Mouse (Mus musculus) limb, embryonic 13.5 days (tissue): ENCODE measurements around the gene Ccz1. TPM values are rescaled to one million over a fixed set of nuclear protein-coding genes. Genes with fewer than 3 reads are reported as not detected.

Experiments
- ATAC-seq: fragments of 200-750 bp; cut with Nextera tagmentation; 2 replicates; pipeline ENCODE4 v1.8.0; 2017; ENCODE audit warnings: low read depth, moderate number of reproducible peaks, moderate TSS enrichment; ENCODE audit not compliant: low FRiP score
- H3K27ac ChIP-seq: fragments of 300-500 bp; sonication (generic); 2 replicates; pipeline ENCODE4 v1.5.1; 2015; ENCODE audit warnings: inconsistent platforms, mild to moderate bottlenecking, moderate library complexity
- H3K27me3 ChIP-seq: fragments of 300-500 bp; sonication (generic); 2 replicates; pipeline ENCODE4 v1.6.1; 2015; ENCODE audit warnings: mild to moderate bottlenecking, inconsistent platforms
- H3K36me3 ChIP-seq: fragments of 300-500 bp; sonication (generic); 2 replicates; pipeline ENCODE4 v1.6.1; 2015; ENCODE audit warnings: inconsistent platforms, mild to moderate bottlenecking, moderate library complexity
- H3K4me1 ChIP-seq: fragments of 300-500 bp; sonication (generic); 2 replicates; pipeline ENCODE4 v1.6.1; 2015; ENCODE audit warnings: inconsistent platforms
- H3K4me2 ChIP-seq: fragments of 300-500 bp; sonication (generic); replicated peaks from 2 replicates; pipeline ENCODE4 v1.6.1; 2015; ENCODE audit warnings: inconsistent platforms, mild to moderate bottlenecking, moderate library complexity
- H3K4me3 ChIP-seq: fragments of 300-500 bp; sonication (generic); 2 replicates; pipeline ENCODE4 v1.5.1; 2015; ENCODE audit warnings: moderate library complexity, mild to moderate bottlenecking, inconsistent platforms
- H3K9ac ChIP-seq: fragments of 300-500 bp; sonication (generic); 2 replicates; pipeline ENCODE4 v1.6.1; 2015; ENCODE audit warnings: mild to moderate bottlenecking, inconsistent platforms
- H3K9me3 ChIP-seq: fragments of 300-500 bp; sonication (generic); 2 replicates; pipeline ENCODE4 v1.6.1; 2016; ENCODE audit warnings: inconsistent platforms
- WGBS: fragments of 180-500 bp; shearing (Covaris S2); methylation state at CpG from one replicate; pipeline ENCODE4 v1.1.7; 2015; 5-methylcytosine and 5-hydroxymethylcytosine counted together
- polyA plus RNA-seq: library from polyadenylated mRNA; unstranded; fragments of >200 nt; fragmentation: Nextera tagmentation; extraction: Ambion mirVana; gene quantifications from 2 replicates; pipeline ENCODE4 v1.2.1, GENCODE M21; 2015

Ccz1 gene
- polyA plus RNA-seq, result 84.5 and 85.5 TPM in 2 replicates

GRCm38 (mm10) chr5:144014551-144015311 is at the start of gene Ccz1:
TSS of gene Ccz1 (minus strand) at chr5:144014877.
- Histone ChIP-seq H3K4me1 (peaks cover 4% of the 10 kb centered on the region; the same call in 1 of the 2 replicates), H3K9ac (peak within 1 kb of the TSS; percentile 92), H3K36me3 (peaks cover 27% of the 10 kb centered on the region), H3K27ac (peak within 1 kb of the TSS; percentile 85), H3K4me3 (peak within 1 kb of the TSS; percentile 94), H3K27me3 (no peaks in the 10 kb centered on the region), H3K9me3 (no peaks in the 10 kb centered on the region), H3K4me2 (peak within 1 kb of the TSS; percentile 61)
- WGBS, result 2% methylated on average over 47 of the region's 47 CpGs
- ATAC-seq, result peak; percentile 98

DNA sequence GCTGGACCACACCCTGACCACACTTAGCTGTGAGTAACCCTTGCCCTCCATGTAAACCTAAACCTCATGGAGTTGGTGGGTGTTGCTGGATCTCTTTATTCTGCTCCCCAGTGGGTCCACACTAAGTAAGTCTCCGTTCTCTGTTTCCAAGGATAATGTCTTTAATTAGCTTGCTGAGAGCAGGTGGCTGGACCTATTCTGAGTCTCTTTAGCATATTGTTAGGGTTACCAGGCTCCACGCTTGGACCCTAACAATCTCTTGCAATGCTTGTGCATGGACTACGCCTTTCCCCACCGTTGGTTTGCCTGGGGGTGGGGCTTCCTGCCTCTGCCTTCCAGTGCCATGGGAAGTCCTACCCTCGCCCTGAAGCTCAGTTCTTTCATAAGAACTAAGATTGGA is 49.4 kb upstream of the Ccz1 start:
- Histone ChIP-seq H3K27ac (no peak overlapping the region), H3K27me3 (no peaks in the 10 kb centered on the region), H3K4me3 (no peak overlapping the region), H3K4me2 (no peak overlapping the region), H3K36me3 (no peaks in the 10 kb centered on the region), H3K9me3 (0 out of 2 replicates have a peak, but pooled peaks cover 3% of the 10 kb centered on the region), H3K9ac (no peak overlapping the region), H3K4me1 (no peaks in the 10 kb centered on the region)
- WGBS, result 70% methylated on average over 5 of the region's 5 CpGs
- no peak for ATAC-seq

DNA sequence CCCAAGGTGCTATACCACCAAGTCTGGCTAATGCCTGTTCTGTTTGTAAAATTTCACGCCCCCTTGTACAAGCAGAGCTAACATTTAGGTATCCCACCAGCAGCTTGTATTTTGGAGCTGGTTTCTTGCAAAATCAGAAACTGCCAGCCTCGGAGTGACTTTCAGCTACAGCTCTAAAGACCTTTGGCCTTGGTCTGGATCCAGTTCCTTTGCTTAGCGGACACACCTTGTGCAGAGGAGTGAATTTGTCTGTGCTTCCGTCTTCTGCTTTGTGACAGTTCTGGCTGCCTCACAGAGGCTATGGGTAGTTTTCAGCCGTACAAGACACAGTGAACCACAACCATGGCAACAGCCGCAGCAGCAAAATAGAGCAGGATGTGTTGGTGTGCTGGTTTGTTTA is 39.7 kb upstream of the Ccz1 start:
- no peak for ATAC-seq

GRCm38 (mm10) chr5:144053450-144053849 is 38.8 kb upstream of the Ccz1 start:
- WGBS, result 44% methylated on average over 3 of the region's 3 CpGs

More for the DNA sequence above, 39.7 kb upstream of the Ccz1 start:
- Histone ChIP-seq H3K9me3 (no peaks in the 10 kb centered on the region), H3K4me3 (no peak overlapping the region), H3K27me3 (no peaks in the 10 kb centered on the region), H3K27ac (no peak overlapping the region), H3K4me1 (no peaks in the 10 kb centered on the region), H3K9ac (no peak overlapping the region), H3K4me2 (no peak overlapping the region), H3K36me3 (no peaks in the 10 kb centered on the region)
- 93% methylated on average over 6 of the region's 6 CpGs for WGBS

GRCm38 (mm10) chr5:144051268-144051667 is 36.6 kb upstream of the Ccz1 start:
- Histone ChIP-seq H3K27me3 (no peaks in the 10 kb centered on the region), H3K9ac (no peak overlapping the region), H3K36me3 (no peaks in the 10 kb centered on the region), H3K4me3 (no peak overlapping the region), H3K4me2 (no peak overlapping the region), H3K4me1 (peaks cover 4% of the 10 kb centered on the region; the same call in 1 of the 2 replicates), H3K9me3 (no peaks in the 10 kb centered on the region), H3K27ac (no peak overlapping the region)
- no peak for ATAC-seq

More at GRCm38 (mm10) chr5:144053450-144053849, 38.8 kb upstream of the Ccz1 start:
- H3K4me2 ChIP-seq, result no peak overlapping the region
- no peak overlapping the region for H3K4me3 ChIP-seq
- H3K9ac ChIP-seq, result no peak overlapping the region
- H3K27me3 ChIP-seq, result no peaks in the 10 kb centered on the region
- H3K27ac ChIP-seq, result no peak overlapping the region
- no peaks in the 10 kb centered on the region for H3K9me3 ChIP-seq
- ATAC-seq, result no peak
- H3K36me3 ChIP-seq, result no peaks in the 10 kb centered on the region
- H3K4me1 ChIP-seq, result no peaks in the 10 kb centered on the region

- ATAC-seq, result no peak
- Histone ChIP-seq H3K27me3 (no peaks in the 10 kb centered on the region), H3K36me3 (no peaks in the 10 kb centered on the region), H3K27ac (no peak overlapping the region), H3K4me1 (peaks cover 4% of the 10 kb centered on the region; the same call in 1 of the 2 replicates), H3K9ac (no peak overlapping the region), H3K4me3 (no peak overlapping the region), H3K9me3 (no peaks in the 10 kb centered on the region), H3K4me2 (no peak overlapping the region)
- WGBS, result 70% methylated on average over 3 of the region's 3 CpGs
These were observed 35.2 kb upstream of the Ccz1 start for GRCm38 (mm10) chr5:144049881-144050280.

DNA sequence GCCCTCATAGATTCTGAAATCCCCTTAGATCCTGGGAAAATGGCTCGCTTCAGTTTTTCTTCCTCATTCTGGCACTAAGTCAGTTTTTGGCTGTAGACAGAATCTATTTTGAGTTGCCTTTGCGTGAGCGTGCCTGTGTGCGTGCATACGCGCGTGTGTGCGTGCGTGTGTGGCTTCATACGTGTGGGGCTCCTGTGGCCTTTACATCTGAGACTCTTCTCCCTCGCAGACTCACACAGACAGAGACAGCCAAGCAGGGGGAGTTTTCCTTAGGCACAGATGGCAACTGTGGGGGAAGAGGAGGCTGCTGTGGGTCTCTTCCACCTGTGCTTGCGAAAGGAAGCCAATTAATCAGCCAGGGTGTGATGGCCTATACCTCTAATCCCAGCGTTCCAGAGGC is 32.6 kb upstream of the Ccz1 start:
- no peaks in the 10 kb centered on the region for H3K27me3 ChIP-seq
- H3K9ac ChIP-seq, result 0 out of 2 replicates have a peak overlapping the region, but pooled peaks have one; percentile 31
- no peak for ATAC-seq
- no peak overlapping the region for H3K4me2 ChIP-seq
- H3K4me3 ChIP-seq, result no peak overlapping the region
- no peak overlapping the region for H3K27ac ChIP-seq
- H3K9me3 ChIP-seq, result no peaks in the 10 kb centered on the region
- 64% methylated on average over 13 of the region's 13 CpGs for WGBS
- no peaks in the 10 kb centered on the region for H3K36me3 ChIP-seq
- peaks cover 4% of the 10 kb centered on the region; the same call in 1 of the 2 replicates for H3K4me1 ChIP-seq

GRCm38 (mm10) chr5:144043166-144043565 is 28.5 kb upstream of the Ccz1 start:
- Histone ChIP-seq H3K4me2 (no peak overlapping the region), H3K4me3 (no peak overlapping the region), H3K9ac (no peak overlapping the region), H3K4me1 (peaks cover 4% of the 10 kb centered on the region; the same call in 1 of the 2 replicates), H3K27ac (no peak overlapping the region), H3K36me3 (no peaks in the 10 kb centered on the region), H3K27me3 (no peaks in the 10 kb centered on the region), H3K9me3 (peaks cover 4% of the 10 kb centered on the region; the same call in 1 of the 2 replicates)
- 88% methylated on average over 11 of the region's 11 CpGs for WGBS
- no peak for ATAC-seq

- no peak for ATAC-seq
- H3K27me3 ChIP-seq, result no peaks in the 10 kb centered on the region
- peaks cover 4% of the 10 kb centered on the region; the same call in 1 of the 2 replicates for H3K9me3 ChIP-seq
- no peak overlapping the region for H3K4me3 ChIP-seq
- H3K9ac ChIP-seq, result no peak overlapping the region
- H3K36me3 ChIP-seq, result no peaks in the 10 kb centered on the region
- H3K4me2 ChIP-seq, result no peak overlapping the region
- WGBS, result 47% methylated on average over 11 of the region's 11 CpGs
- H3K27ac ChIP-seq, result no peak overlapping the region
- H3K4me1 ChIP-seq, result no peaks in the 10 kb centered on the region
These were observed 26.2 kb upstream of the Ccz1 start for GRCm38 (mm10) chr5:144040720-144041364.

- H3K4me2 ChIP-seq, result no peak overlapping the region
- H3K4me3 ChIP-seq, result no peak overlapping the region
- 94% methylated on average over 5 of the region's 5 CpGs for WGBS
- no peaks in the 10 kb centered on the region for H3K27me3 ChIP-seq
- no peak for ATAC-seq
- no peaks in the 10 kb centered on the region for H3K36me3 ChIP-seq
- H3K4me1 ChIP-seq, result no peaks in the 10 kb centered on the region
- no peak overlapping the region for H3K9ac ChIP-seq
- no peak overlapping the region for H3K27ac ChIP-seq
- H3K9me3 ChIP-seq, result peaks cover 4% of the 10 kb centered on the region; the same call in 1 of the 2 replicates
These were observed 25.2 kb upstream of the Ccz1 start for GRCm38 (mm10) chr5:144039886-144040285.

GRCm38 (mm10) chr5:144039156-144039675 is 24.5 kb upstream of the Ccz1 start:
- no peak for ATAC-seq
- Histone ChIP-seq H3K27ac (no peak overlapping the region), H3K4me2 (no peak overlapping the region), H3K36me3 (no peaks in the 10 kb centered on the region), H3K9me3 (peaks cover 4% of the 10 kb centered on the region; the same call in 1 of the 2 replicates), H3K27me3 (no peaks in the 10 kb centered on the region), H3K4me1 (no peaks in the 10 kb centered on the region), H3K4me3 (no peak overlapping the region), H3K9ac (no peak overlapping the region)
- WGBS, result 84% methylated on average over 9 of the region's 9 CpGs

GRCm38 (mm10) chr5:144036952-144037351 is 22.3 kb upstream of the Ccz1 start:
- Histone ChIP-seq H3K27me3 (no peaks in the 10 kb centered on the region), H3K27ac (no peak overlapping the region), H3K36me3 (no peaks in the 10 kb centered on the region), H3K9ac (no peak overlapping the region), H3K9me3 (peaks cover 4% of the 10 kb centered on the region; the same call in 1 of the 2 replicates), H3K4me3 (no peak overlapping the region), H3K4me1 (no peaks in the 10 kb centered on the region), H3K4me2 (0 out of 2 replicates have a peak overlapping the region, but pooled peaks have one; percentile 34)
- ATAC-seq, result no peak
- 56% methylated on average over 17 of the region's 17 CpGs for WGBS
